8 mouse cellular contexts compared by ENCODE assay signal in genomic region chr9:110246321-110246640, GRCm38 (mm10). TPM values are rescaled to one million over a fixed set of nuclear protein-coding genes. Genes with fewer than 3 reads are reported as not detected.
DNase-seq lines count a peak whose midpoint lies in the region; ATAC-seq lines count a peak whose summit lies in the region.

No protein-coding gene starts in this region.

- peak overlapping the region; percentile 100 for H3K4me2 ChIP-seq in kidney, embryonic 16.5 days (replicated peaks; ENCODE audit: low read depth, low read length)
- peak overlapping the region; percentile 95 for H3K4me2 ChIP-seq in hindbrain, embryonic 14.5 days (replicated peaks)
- peak overlapping the region; percentile 99 for H3K4me2 ChIP-seq in midbrain, embryonic 13.5 days (replicated peaks)

- WGBS in kidney, embryonic 16.5 days, result 37% methylated on average over 13 of the region's 13 CpGs
- 49% methylated on average over 13 of the region's 13 CpGs for WGBS in embryonic facial prominence, embryonic 10.5 days
- WGBS in hindbrain, embryonic 14.5 days, result 24% methylated on average over 13 of the region's 13 CpGs
- 31% methylated on average over 13 of the region's 13 CpGs for WGBS in midbrain, embryonic 13.5 days

- H3K9me3 ChIP-seq in kidney, embryonic 16.5 days (ENCODE audit: low read length), result no peaks in the 10 kb centered on the region
- H3K9me3 ChIP-seq in embryonic facial prominence, embryonic 10.5 days, result no peaks in the 10 kb centered on the region
- no peaks in the 10 kb centered on the region for H3K9me3 ChIP-seq in hindbrain, embryonic 14.5 days (ENCODE audit: control insufficient read depth, low read length)
- no peaks in the 10 kb centered on the region for H3K9me3 ChIP-seq in midbrain, embryonic 13.5 days

- peaks cover 3% of the 10 kb centered on the region; the same call in 1 of the 2 replicates for H3K36me3 ChIP-seq in kidney, embryonic 16.5 days (ENCODE audit: insufficient read depth, low read length)
- H3K36me3 ChIP-seq in embryonic facial prominence, embryonic 10.5 days (replicated peaks), result peaks cover 12% of the 10 kb centered on the region
- peaks cover 22% of the 10 kb centered on the region for H3K36me3 ChIP-seq in hindbrain, embryonic 14.5 days (replicated peaks; ENCODE audit: control insufficient read depth, insufficient read depth)
- peaks cover 10% of the 10 kb centered on the region for H3K36me3 ChIP-seq in midbrain, embryonic 13.5 days

- H3K4me3 ChIP-seq in kidney, embryonic 16.5 days (ENCODE audit: low read length), result peak overlapping the region; percentile 73
- H3K4me3 ChIP-seq in embryonic facial prominence, embryonic 10.5 days, result peak overlapping the region; percentile 78
- peak overlapping the region; percentile 95 for H3K4me3 ChIP-seq in hindbrain, embryonic 14.5 days (replicated peaks; ENCODE audit: low read length)
- H3K4me3 ChIP-seq in midbrain, embryonic 13.5 days (replicated peaks), result peak overlapping the region; percentile 79

- H3K4me1 ChIP-seq in kidney, embryonic 16.5 days (ENCODE audit: insufficient read depth, low read length), result peaks cover 20% of the 10 kb centered on the region
- peaks cover 43% of the 10 kb centered on the region for H3K4me1 ChIP-seq in embryonic facial prominence, embryonic 10.5 days
- H3K4me1 ChIP-seq in hindbrain, embryonic 14.5 days (replicated peaks; ENCODE audit: control insufficient read depth, insufficient read depth, low read length), result peaks cover 47% of the 10 kb centered on the region
- peaks cover 65% of the 10 kb centered on the region for H3K4me1 ChIP-seq in midbrain, embryonic 13.5 days (replicated peaks)

- no peak overlapping the region for H3K27ac ChIP-seq in kidney, embryonic 16.5 days (ENCODE audit: low read length)
- H3K27ac ChIP-seq in embryonic facial prominence, embryonic 10.5 days (replicated peaks), result 0 out of 2 replicates have a peak overlapping the region, but pooled peaks have one; percentile 72
- peak overlapping the region; percentile 0; the same call in 1 of the 2 replicates for H3K27ac ChIP-seq in hindbrain, embryonic 14.5 days
- H3K27ac ChIP-seq in midbrain, embryonic 13.5 days, result peak overlapping the region; percentile 92

- no peak for DNase-seq in kidney, adult 11 months
- no peak for DNase-seq in embryonic facial prominence, embryonic 10.5 days (ENCODE audit: low spot score)
- DNase-seq in hindbrain, embryonic 14.5 days (ENCODE audit: low spot score), result peak; percentile 28
- DNase-seq in adrenal gland, postnatal 36 days, result no peak
- no peak for DNase-seq in Muller cell, postnatal 12 days (ENCODE audit: inconsistent ontology term)
- DNase-seq in urinary bladder, postnatal 14 days (ENCODE audit: low spot score), result no peak

- H3K27me3 ChIP-seq in kidney, embryonic 16.5 days (ENCODE audit: insufficient read depth, low read length), result peaks cover 12% of the 10 kb centered on the region
- peaks cover 66% of the 10 kb centered on the region for H3K27me3 ChIP-seq in embryonic facial prominence, embryonic 10.5 days (replicated peaks; ENCODE audit: low read depth, poor library complexity, severe bottlenecking)
- H3K27me3 ChIP-seq in hindbrain, embryonic 14.5 days (ENCODE audit: control insufficient read depth, insufficient read depth, low read length), result no peaks in the 10 kb centered on the region
- 0 out of 2 replicates have a peak, but pooled peaks cover 4% of the 10 kb centered on the region for H3K27me3 ChIP-seq in midbrain, embryonic 13.5 days

- H3K9ac ChIP-seq in kidney, embryonic 16.5 days (replicated peaks; ENCODE audit: low read length), result peak overlapping the region; percentile 43
- H3K9ac ChIP-seq in hindbrain, embryonic 14.5 days, result peak overlapping the region; percentile 94
- peak overlapping the region; percentile 93 for H3K9ac ChIP-seq in midbrain, embryonic 13.5 days (replicated peaks)

- peak; percentile 26 for ATAC-seq in kidney, embryonic 16.5 days (ENCODE audit: low FRiP score, low TSS enrichment)
- peak; percentile 9; the same call in 1 of the 2 replicates for ATAC-seq in hindbrain, embryonic 14.5 days (ENCODE audit: low FRiP score)
- ATAC-seq in midbrain, embryonic 13.5 days, result peak; percentile 13

RNA-seq across cellular contexts. Expression of gene Cspg5, which starts 2.7 kb away (rescaled TPM):
- 1.7 and 2.5 TPM in 2 replicates for polyA plus RNA-seq in kidney, embryonic 16.5 days (2015; fragmentation: Nextera tagmentation; extraction: Ambion mirVana)
- 2.1 and 2.3 TPM in 2 replicates for polyA plus RNA-seq in embryonic facial prominence, embryonic 10.5 days (2016; fragmentation: Nextera tagmentation; extraction: Ambion mirVana)
- polyA plus RNA-seq in hindbrain, embryonic 14.5 days (2014; fragmentation: Nextera tagmentation; extraction: Ambion mirVana), result 139 and 148 TPM in 2 replicates
- 58.9 and 70.2 TPM in 2 replicates for polyA plus RNA-seq in midbrain, embryonic 13.5 days (2015; fragmentation: Nextera tagmentation; extraction: Ambion mirVana)
- 10 to 100 TPM; 22.6 to 22.8 TPM for total RNA-seq in adrenal gland, postnatal 36 days (2021)

RNA-seq across cellular contexts. Expression of gene Elp6, which starts 58.7 kb away (rescaled TPM):
- 29.6 and 32.4 TPM in 2 replicates for polyA plus RNA-seq in kidney, embryonic 16.5 days (2015; fragmentation: Nextera tagmentation; extraction: Ambion mirVana)
- 44.0 and 45.6 TPM in 2 replicates for polyA plus RNA-seq in embryonic facial prominence, embryonic 10.5 days (2016; fragmentation: Nextera tagmentation; extraction: Ambion mirVana)
- polyA plus RNA-seq in hindbrain, embryonic 14.5 days (2014; fragmentation: Nextera tagmentation; extraction: Ambion mirVana), result 35.9 TPM in 2 replicates
- 46.1 and 46.2 TPM in 2 replicates for polyA plus RNA-seq in midbrain, embryonic 13.5 days (2015; fragmentation: Nextera tagmentation; extraction: Ambion mirVana)
- 1 to 10 TPM; 8.0 to 9.8 TPM for total RNA-seq in adrenal gland, postnatal 36 days (2021)

Comparison
In these comparisons a context has a peak if more than half of its experiments do, and no peak if none do; other contexts are left out.
1. H3K9ac ChIP-seq: peak in every context shown above with its lines; median percentile 94 in hindbrain, embryonic 14.5 days; 93 in midbrain, embryonic 13.5 days; 43 in kidney, embryonic 16.5 days.
2. RNA of gene Cspg5, which starts 2.7 kb away (polyA plus RNA-seq): 139 to 148 TPM in hindbrain, embryonic 14.5 days and 58.9 to 70.2 TPM in midbrain, embryonic 13.5 days; 1.7 to 2.5 TPM in kidney, embryonic 16.5 days and 2.1 to 2.3 TPM in embryonic facial prominence, embryonic 10.5 days; every median in the first group is over 10 times any median in the second.
3. Peak in every context shown above with its lines, with median percentiles within 50 percentile points of each other: ATAC-seq, H3K4me2 ChIP-seq and H3K4me3 ChIP-seq.